Mouse (Mus musculus) adrenal gland, adult 2 months (tissue): ENCODE measurements around the gene Irak1. TPM values are rescaled to one million over a fixed set of nuclear protein-coding genes. Genes with fewer than 3 reads are reported as not detected.

Source experiments
- DNase-seq: peaks from one replicate; pipeline ENCODE4 v3.0.0; 2021
- long read RNA-seq: library from polyadenylated mRNA; stranded (forward); transcript quantifications from one replicate; pipeline ENCODE4 v2.0.0, GENCODE M21; 2021
- polyA plus RNA-seq: library from polyadenylated mRNA; depleted of rRNA; stranded (reverse); fragments of >200 nt; gene quantifications from 2 replicates; pipeline ENCODE4 v1.2.3, GENCODE M21; 2012; rRNA removed
- total RNA-seq, 2 experiments: library from RNA; stranded (reverse); gene quantifications; 2 replicates each; pipeline ENCODE4 v1.2.3; 2021

Irak1 gene
- total RNA-seq: 100 to 1,000 TPM; 113 to 130 TPM
- polyA plus RNA-seq: 586 and 733 TPM in 2 replicates
- long read RNA-seq, transcript Irak1-206 (14 exons, 3,835 nt): major isoform, 48 of 142 reads
- long read RNA-seq, transcript Irak1-204 (14 exons, 3,825 nt): minor isoform, 26 of 142 reads
- long read RNA-seq, transcript Irak1-201 (15 exons, 2,890 nt): minor isoform, 8 of 142 reads
- long read RNA-seq, partial matches to known transcripts: 28 of 142 reads
- long read RNA-seq, other reads (novel, unspliced or antisense): 30 of 142 reads

- peak; percentile 91 for DNase-seq
Measured at GRCm38 (mm10) chrX:74023188-74024049, at the start of gene Irak1. TSS of gene Irak1 (minus strand) at chrX:74023918.

GRCm38 (mm10) chrX:74070794-74071193 lies 47.1 kb upstream of the Irak1 start:
- DNase-seq: no peak

GRCm38 (mm10) chrX:74067891-74068290 lies 44.2 kb upstream of the Irak1 start:
- DNase-seq: peak; percentile 31

GRCm38 (mm10) chrX:74045107-74045506 lies 21.4 kb upstream of the Irak1 start:
- peak; percentile 42 for DNase-seq

- DNase-seq: no peak
Measured at GRCm38 (mm10) chrX:74037702-74038375, 14.1 kb upstream of the Irak1 start.

GRCm38 (mm10) chrX:74030000-74030399 lies 6.3 kb upstream of the Irak1 start:
- DNase-seq: no peak

GRCm38 (mm10) chrX:74022795-74023187 lies 927 bp downstream of the Irak1 start:
- no peak for DNase-seq

GRCm38 (mm10) chrX:74014597-74014996 lies 9.1 kb downstream of the Irak1 start:
- DNase-seq: no peak

- DNase-seq: no peak
Measured at GRCm38 (mm10) chrX:74008063-74008462, 15.7 kb downstream of the Irak1 start.

GRCm38 (mm10) chrX:74006401-74006800 lies 17.3 kb downstream of the Irak1 start:
- no peak for DNase-seq

GRCm38 (mm10) chrX:74003644-74004043 lies 20.1 kb downstream of the Irak1 start:
- no peak for DNase-seq

- no peak for DNase-seq
Measured at GRCm38 (mm10) chrX:74001024-74001423, 22.7 kb downstream of the Irak1 start.

- DNase-seq: peak; percentile 68
Measured at GRCm38 (mm10) chrX:73998911-73999869, 24.5 kb downstream of the Irak1 start.

GRCm38 (mm10) chrX:73977783-73978182 lies 45.9 kb downstream of the Irak1 start:
- DNase-seq: no peak

- no peak for DNase-seq
Measured at GRCm38 (mm10) chrX:73976283-73976682, 47.4 kb downstream of the Irak1 start.

GRCm38 (mm10) chrX:73972774-73973173 lies 50.9 kb downstream of the Irak1 start:
- no peak for DNase-seq

- DNase-seq: no peak
Measured at GRCm38 (mm10) chrX:73970781-73971180, 52.9 kb downstream of the Irak1 start.

GRCm38 (mm10) chrX:73969729-73970128 lies 54.0 kb downstream of the Irak1 start:
- no peak for DNase-seq

- no peak for DNase-seq
Measured at GRCm38 (mm10) chrX:73969167-73969566, 54.6 kb downstream of the Irak1 start.

- peak; percentile 91 for DNase-seq
Measured at GRCm38 (mm10) chrX:73967177-73968075, 56.3 kb downstream of the Irak1 start.
